Mouse (Mus musculus) liver, adult 2 months (tissue): ENCODE measurements at regions not wholly inside any gene's neighbourhood (a gene's known extent, or its start where the extent isn't known, plus 50 kb on each side); places are given as distances from the start of the nearest gene placed in this dataset.

Experiments used
- DNase-seq: peaks from one replicate; pipeline ENCODE4 v3.0.0-alpha.2; 2011; ENCODE audit warnings: low read depth, low spot score; ENCODE audit errors: extremely low read depth
- H3K27ac ChIP-seq: fragments of 200-500 bp; replicated peaks from 2 replicates; pipeline ENCODE4 v1.5.1; 2012; ENCODE audit warnings: low read depth, mild to moderate bottlenecking, control low read depth, inconsistent platforms, low read length; ENCODE audit not compliant: insufficient read depth
- H3K27me3 ChIP-seq: fragments of 200-500 bp; 2 replicates; pipeline ENCODE4 v1.6.1; 2012; ENCODE audit warnings: mild to moderate bottlenecking, moderate library complexity, low read length, inconsistent platforms; ENCODE audit not compliant: control insufficient read depth, insufficient read depth
- H3K36me3 ChIP-seq: fragments of 200-500 bp; 2 replicates; pipeline ENCODE4 v1.6.1; 2012; ENCODE audit warnings: low read length, inconsistent platforms; ENCODE audit not compliant: control insufficient read depth, insufficient read depth
- H3K4me1 ChIP-seq: fragments of 200-500 bp; 2 replicates; pipeline ENCODE4 v1.6.1; 2011; ENCODE audit warnings: low read length; ENCODE audit not compliant: control insufficient read depth, insufficient read depth
- H3K4me3 ChIP-seq: fragments of 200-500 bp; 2 replicates; pipeline ENCODE4 v1.5.1; 2011; ENCODE audit warnings: low read depth, mild to moderate bottlenecking, control low read depth, low read length, moderate library complexity; ENCODE audit not compliant: insufficient read depth
- H3K79me2 ChIP-seq: fragments of 200-500 bp; 2 replicates; pipeline ENCODE4 v1.6.1; 2012; ENCODE audit warnings: inconsistent platforms, mild to moderate bottlenecking, low read length, moderate library complexity; ENCODE audit not compliant: control insufficient read depth, insufficient read depth
- H3K9ac ChIP-seq: fragments of 200-500 bp; 2 replicates; pipeline ENCODE4 v1.6.1; 2012; ENCODE audit warnings: low read depth, mild to moderate bottlenecking, control low read depth, inconsistent platforms, low read length
- CTCF ChIP-seq: fragments of 200-500 bp; IDR thresholded peaks from 2 replicates; pipeline ENCODE4 v1.5.1; 2011; ENCODE audit warnings: low read depth, low read length, control low read depth
- POLR2A ChIP-seq: fragments of 200-500 bp; IDR thresholded peaks from 2 replicates; pipeline ENCODE4 v1.6.1; 2011; ENCODE audit warnings: low read length, control low read depth; ENCODE audit not compliant: insufficient read depth; ENCODE audit errors: extremely low read depth
- WGBS: fragments of 180-500 bp; shearing (Covaris S2); methylation state at CpG from one replicate; pipeline ENCODE4 v1.1.7; 2018; 5-methylcytosine and 5-hydroxymethylcytosine counted together

- WGBS, result 88% methylated on average over 2 of the region's 2 CpGs
- no peaks in the 10 kb centered on the region for H3K27me3 ChIP-seq
- no peak overlapping the region for H3K9ac ChIP-seq
- no peaks in the 10 kb centered on the region for H3K36me3 ChIP-seq
- no peak overlapping the region for H3K27ac ChIP-seq
- DNase-seq, result no peak
- TF ChIP-seq CTCF (no peak), POLR2A (no peak)
- no peaks in the 10 kb centered on the region for H3K4me1 ChIP-seq
- H3K79me2 ChIP-seq, result no peaks in the 10 kb centered on the region
- no peak overlapping the region for H3K4me3 ChIP-seq
Observed at GRCm38 (mm10) chr2:9185780-9186483, 695.1 kb upstream of the 4930412O13Rik start.

GRCm38 (mm10) chr2:9193195-9193594 is 687.9 kb upstream of the 4930412O13Rik start:
- no peak overlapping the region for H3K27ac ChIP-seq
- H3K27me3 ChIP-seq, result no peaks in the 10 kb centered on the region
- no peaks in the 10 kb centered on the region for H3K79me2 ChIP-seq
- no peaks in the 10 kb centered on the region for H3K4me1 ChIP-seq
- no peak overlapping the region for H3K4me3 ChIP-seq
- TF ChIP-seq CTCF (no peak), POLR2A (no peak)
- H3K36me3 ChIP-seq, result no peaks in the 10 kb centered on the region
- no peak overlapping the region for H3K9ac ChIP-seq
- WGBS, result 89% methylated on average over 6 of the region's 6 CpGs
- no peak for DNase-seq

DNA sequence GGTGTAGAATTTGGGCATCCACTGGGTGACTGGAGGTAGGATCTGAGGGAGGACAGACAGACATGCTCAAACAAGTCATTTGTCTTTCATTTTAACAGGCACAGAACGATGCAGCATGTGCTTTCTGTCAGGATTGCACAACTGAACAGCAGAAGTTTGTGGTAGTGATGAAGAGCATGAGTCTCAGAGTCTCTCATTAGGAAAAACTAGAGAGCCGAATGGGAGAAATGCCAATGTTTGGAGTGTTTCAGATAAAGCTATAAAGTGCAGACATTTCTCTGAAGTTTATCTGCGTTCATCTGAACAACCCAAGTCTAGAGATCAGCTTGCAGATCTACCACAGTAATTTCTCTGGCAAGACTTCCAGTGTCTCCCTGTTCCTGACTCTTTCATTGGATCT is 684.0 kb upstream of the 4930412O13Rik start:
- H3K4me3 ChIP-seq, result no peak overlapping the region
- no peaks in the 10 kb centered on the region for H3K36me3 ChIP-seq
- no peaks in the 10 kb centered on the region for H3K27me3 ChIP-seq
- H3K79me2 ChIP-seq, result no peaks in the 10 kb centered on the region
- DNase-seq, result no peak
- WGBS, result 46% methylated on average over 3 of the region's 3 CpGs
- TF ChIP-seq POLR2A (no peak), CTCF (no peak)
- H3K4me1 ChIP-seq, result no peaks in the 10 kb centered on the region
- no peak overlapping the region for H3K27ac ChIP-seq
- no peak overlapping the region for H3K9ac ChIP-seq

GRCm38 (mm10) chr2:9207963-9208362 is 673.1 kb upstream of the 4930412O13Rik start:
- no peak for DNase-seq
- Histone ChIP-seq H3K27me3 (no peaks in the 10 kb centered on the region), H3K4me3 (no peak overlapping the region), H3K9ac (no peak overlapping the region), H3K4me1 (no peaks in the 10 kb centered on the region), H3K79me2 (no peaks in the 10 kb centered on the region), H3K36me3 (no peaks in the 10 kb centered on the region), H3K27ac (no peak overlapping the region)
- TF ChIP-seq POLR2A (no peak), CTCF (no peak)
- 67% methylated on average over 4 of the region's 4 CpGs for WGBS
